ENCODE assay signal across 15 mouse cellular contexts in the genomic region with DNA sequence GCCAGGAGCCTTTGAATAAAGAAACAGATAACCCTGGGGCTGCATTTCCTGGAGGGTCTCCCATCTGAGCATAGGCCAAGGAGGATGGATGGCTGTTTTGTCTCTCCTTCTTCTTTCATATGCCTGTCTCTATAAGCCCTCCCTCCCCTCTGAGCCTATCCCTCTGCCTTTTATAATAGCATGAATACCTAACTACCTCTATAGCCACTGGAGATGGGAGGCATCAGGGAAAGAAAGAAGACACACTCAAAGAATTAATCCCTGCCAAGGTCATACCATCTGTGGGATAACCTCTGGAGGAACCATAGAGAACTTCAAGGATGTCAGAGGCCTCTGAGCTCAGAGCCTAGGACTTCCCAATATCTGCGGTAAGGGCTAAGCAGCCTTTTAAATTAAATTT. TPM values are rescaled to one million over a fixed set of nuclear protein-coding genes. Genes with fewer than 3 reads are reported as not detected.
"Had no signal": no experiment of that assay in that cellular context is flagged by ENCODE, and none has a peak within 500 bp of the region (broad histone marks: within the 10 kb centered on the region; RNA-seq: fewer than 3 reads in every experiment).

No protein-coding gene starts in this region.

- DNase-seq: cerebellum, postnatal 10 days; cerebellum, postnatal 14 days; cerebellum, postnatal 25 days; cerebellum, postnatal 36 days; embryo, embryonic 11 days; forebrain, postnatal 0 days; gastrocnemius, adult 2 months; gastrocnemius, postnatal 10 days; gastrocnemius, postnatal 14 days; gastrocnemius, postnatal 25 days; gastrocnemius, postnatal 36 days; heart, adult 11 months; heart, adult 18-20 months; heart, adult 2 months had no signal

RNA-seq across cellular contexts. Expression of gene Gpc4, which starts 35.4 kb away (rescaled TPM):
- total RNA-seq: granulocyte monocyte progenitor cell, adult 5-6 weeks had no signal
